Mouse (Mus musculus) megakaryocyte progenitor cell, adult 5-6 weeks (primary cell): Measurements from ENCODE around the gene Nudt16. TPM values are rescaled to one million over a fixed set of nuclear protein-coding genes. Genes with fewer than 3 reads are reported as not detected.
"Not testable (repeated sequence)": the region's sequence is repeated elsewhere in the genome, so short reads cannot be mapped to it uniquely, and the experiment has no call there.

ENCODE experiments used
- ATAC-seq: replicated peaks from 2 replicates; pipeline ENCODE4 v1.8.0; 2016; ENCODE audit warnings: mild to moderate bottlenecking, moderate TSS enrichment, inconsistent platforms; ENCODE audit not compliant: poor library complexity
- total RNA-seq, 2 experiments: library from RNA; stranded (forward) in 1 of 2; stranded (reverse) in 1 of 2; fragments of 157-497, 149-512 nt in 1 of 2; fragments of 200-1000 nt in 1 of 2; gene quantifications; 2 replicates each; pipeline versions ENCODE4 v1.2.3 to v1.2.4; 2015 to 2017

The Nudt16 gene
- total RNA-seq (2015) (11.2 and 17.9 TPM in 2 replicates), total RNA-seq (2017) (5.7 and 6.7 TPM in 2 replicates)

DNA sequence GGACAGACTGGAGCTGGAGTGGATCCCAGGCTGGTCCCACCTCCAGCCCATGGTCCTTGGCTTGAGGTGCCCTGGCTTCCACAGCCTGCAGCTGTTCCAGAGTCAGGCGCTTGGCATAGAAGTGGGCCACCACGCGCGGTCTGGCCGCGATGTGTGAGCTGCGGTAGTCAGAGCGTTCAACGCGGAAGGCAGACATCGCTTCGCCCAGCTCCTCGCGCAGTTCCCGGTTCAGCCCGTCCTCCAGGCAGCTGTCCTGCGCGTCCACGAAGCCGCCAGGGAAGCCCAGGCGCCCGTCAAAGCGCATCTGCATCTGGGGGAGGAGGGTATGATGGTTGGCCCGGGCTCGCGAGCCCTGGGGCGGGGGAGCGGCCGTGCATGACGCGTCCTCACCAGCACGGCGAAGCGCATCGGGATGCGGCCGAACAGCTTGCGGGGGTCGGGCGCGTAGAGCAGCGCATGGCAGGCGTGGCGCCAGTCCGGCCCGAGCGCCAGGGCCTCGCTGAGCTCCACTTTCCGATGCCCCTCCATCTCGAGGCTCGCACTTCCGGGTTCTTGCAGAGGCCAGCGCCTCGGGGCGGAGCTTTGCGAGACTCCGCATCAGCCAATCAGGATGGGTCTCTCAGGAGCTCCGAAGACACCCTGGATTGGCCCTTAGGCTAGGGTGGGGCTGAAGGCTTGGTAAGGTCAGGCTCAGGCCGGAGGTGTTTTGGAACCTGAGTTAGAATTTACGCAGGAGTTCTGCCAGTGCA is at the start of gene Nudt16:
Nudt16 (minus strand) TSS at position 572 of the 749 bp plus-strand sequence.
- ATAC-seq = peak; percentile 90

DNA sequence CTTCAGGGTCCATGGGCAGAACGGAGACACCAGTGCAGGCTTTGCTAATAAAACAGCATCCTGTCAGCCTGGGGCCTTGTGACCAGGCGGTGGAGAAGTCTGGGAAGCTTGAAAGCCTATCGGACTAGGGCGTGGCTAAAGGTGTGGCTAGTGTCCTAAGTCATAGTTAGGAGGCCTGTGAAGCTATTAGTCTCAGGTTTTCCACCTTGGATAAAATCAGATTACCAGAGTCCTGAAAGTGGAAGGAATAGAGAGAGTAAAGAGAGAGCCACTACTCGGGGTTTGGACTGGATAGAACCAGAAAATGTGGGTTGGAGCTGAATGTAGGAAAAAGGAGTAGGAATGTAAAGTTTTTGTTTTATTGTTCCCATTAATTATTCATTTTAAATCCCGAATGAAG is 13.4 kb upstream of the Nudt16 start, which contains the start of gene 1700080E11Rik:
1700080E11Rik (minus strand) TSS at position 101 of the 400 bp plus-strand sequence.
- ATAC-seq = no peak

GRCm38 (mm10) chr9:105139204-105139603 is 7.6 kb upstream of the Nudt16 start:
- no peak for ATAC-seq

DNA sequence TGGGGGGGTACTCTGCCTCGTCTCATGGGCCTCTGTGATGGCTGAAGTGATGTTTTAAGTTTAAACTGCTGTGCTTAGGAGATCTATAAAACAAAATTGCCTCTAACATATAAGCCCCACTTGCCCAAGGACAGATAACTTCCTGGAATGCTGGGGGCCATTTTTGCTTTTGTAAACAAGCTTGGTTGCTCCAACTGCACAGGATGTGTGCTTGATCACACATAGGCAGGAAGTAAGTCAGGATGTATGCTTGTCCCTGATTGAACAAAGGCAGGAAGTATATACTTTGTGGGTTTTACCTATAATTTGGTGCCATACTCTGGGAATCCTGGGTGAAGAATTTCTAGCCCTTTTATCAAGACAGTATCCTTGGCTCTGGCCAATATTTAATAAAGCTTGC is 4.8 kb upstream of the Nudt16 start:
- ATAC-seq = no peak

DNA sequence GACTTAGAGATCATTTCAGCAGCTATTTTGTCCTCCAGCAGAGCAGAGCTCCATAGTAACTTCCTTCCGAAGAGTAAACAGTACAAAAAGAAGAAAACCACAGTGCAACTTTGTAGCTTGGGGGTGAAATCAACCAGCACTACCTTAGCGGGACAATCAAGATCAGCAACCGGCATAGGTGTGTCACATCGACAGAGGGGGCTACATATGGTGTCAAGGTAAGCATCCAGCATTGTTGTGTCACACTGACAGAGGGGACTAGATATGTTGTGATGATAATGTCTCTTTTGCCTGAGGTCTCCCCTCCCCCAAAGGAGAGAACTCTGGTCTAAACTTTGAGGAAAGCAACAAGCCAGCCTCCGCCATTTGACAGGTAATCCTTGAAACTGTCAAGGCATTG is 2.9 kb upstream of the Nudt16 start:
- no peak for ATAC-seq

DNA sequence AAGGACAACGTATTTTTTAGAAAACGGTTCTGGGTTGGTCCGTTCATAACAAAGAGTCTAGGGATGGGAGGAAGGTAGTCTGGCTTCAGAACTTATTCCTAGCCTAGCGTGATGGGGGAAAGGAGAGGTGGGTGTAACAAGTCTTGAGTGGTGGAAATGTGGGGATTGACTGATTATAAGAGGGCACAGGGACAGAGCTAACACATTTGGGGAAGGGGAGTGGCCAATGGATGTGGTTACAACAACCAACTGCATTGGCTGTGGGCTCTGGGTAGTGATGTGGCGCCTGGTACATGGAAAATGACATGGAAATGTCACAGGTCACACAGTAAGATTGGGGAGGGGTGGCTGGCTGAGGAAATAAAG is 361 bp upstream of the Nudt16 start:
- peak; percentile 37 for ATAC-seq

DNA sequence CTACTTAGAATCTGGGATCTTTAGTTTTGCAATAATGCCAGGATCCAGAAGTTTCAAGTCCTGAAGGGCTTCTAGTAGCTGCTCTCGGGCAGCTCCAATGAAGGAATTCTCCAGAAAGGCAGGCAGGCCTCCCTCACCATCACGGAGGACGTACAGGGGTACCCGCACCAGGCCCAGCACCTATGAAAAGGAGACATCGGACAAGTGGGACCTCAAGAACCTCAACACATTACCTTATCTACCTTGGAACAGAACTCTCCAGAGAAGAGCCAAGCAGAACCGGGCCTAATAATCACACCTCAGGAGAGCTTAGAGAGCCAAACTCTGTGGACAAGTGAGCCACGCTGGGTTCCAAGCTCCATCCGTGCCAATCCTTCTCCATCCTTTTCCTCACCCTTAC is 1.3 kb downstream of the Nudt16 start:
- no peak for ATAC-seq

DNA sequence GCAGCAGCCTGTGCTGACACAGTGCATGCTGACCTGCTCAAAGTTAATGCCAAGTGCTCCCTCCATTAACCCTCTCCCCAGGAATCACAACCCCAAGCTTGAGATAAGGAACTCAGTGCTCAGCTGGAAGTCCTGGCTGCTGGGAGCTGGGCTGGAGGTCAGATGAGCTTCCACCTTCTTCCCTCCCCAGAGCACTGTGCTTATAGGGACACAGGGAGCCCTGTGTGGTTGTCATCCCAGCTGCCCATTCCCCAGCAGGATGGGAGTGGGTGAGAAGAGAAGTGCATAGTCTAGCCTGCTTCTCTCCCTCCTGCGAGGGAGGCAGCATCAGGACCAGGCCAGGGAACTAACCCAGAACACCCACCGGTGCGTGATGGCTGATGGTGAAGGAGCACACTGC is 6.4 kb downstream of the Nudt16 start:
- not testable (repeated sequence) for ATAC-seq

- ATAC-seq = no peak
Observed at GRCm38 (mm10) chr9:105103893-105104292, 27.7 kb downstream of the Nudt16 start.

GRCm38 (mm10) chr9:105101911-105102310 is 29.7 kb downstream of the Nudt16 start:
- ATAC-seq = no peak

DNA sequence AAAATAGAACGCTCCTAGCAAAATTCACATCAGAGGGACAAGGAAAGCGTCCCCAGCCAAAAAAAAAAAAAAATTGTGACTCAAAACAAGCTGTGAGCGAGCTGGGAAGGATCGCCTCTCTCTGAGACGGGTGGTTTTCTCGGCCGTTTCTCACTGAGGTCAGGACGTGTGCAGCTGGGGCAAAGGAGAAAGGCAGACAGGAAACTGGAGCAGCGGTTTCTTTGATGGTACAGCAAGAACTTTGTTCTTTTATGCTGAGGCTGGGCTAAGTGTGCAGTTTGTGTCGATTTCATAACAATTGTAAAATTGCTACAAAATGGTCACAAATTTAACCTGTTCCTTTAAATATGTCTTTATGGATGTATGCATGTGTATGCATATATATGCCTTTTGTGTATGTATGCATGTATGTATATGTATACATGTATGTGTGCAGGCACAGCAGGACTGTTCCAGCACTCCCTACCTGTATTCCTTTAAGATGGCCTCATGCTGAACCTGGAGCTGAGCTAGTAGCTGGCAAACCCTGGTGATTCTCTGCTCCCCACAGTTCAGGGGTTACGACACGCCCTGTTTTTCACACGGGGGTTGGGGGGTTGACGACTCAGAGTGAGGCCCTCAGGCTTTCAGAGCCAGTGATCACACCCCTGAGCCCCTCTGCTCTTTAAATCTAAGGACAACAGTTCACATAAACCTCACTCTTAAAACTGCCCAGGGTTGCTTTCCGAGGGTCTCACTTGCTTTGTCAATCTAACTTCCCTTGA is 30.6 kb downstream of the Nudt16 start:
- ATAC-seq = peak; percentile 46; the same call in 1 of the 2 replicates

GRCm38 (mm10) chr9:105080246-105080645 is 51.4 kb downstream of the Nudt16 start:
- ATAC-seq = no peak

Other genes with a start within 250 kb of the Nudt16 start
- 109 and 120 TPM in 2 replicates for gene Mrpl3, start 78.6 kb downstream of the Nudt16 start, total RNA-seq (2015)
- gene Mrpl3, start 78.6 kb downstream of the Nudt16 start, total RNA-seq (2017) = 100 and 131 TPM in 2 replicates
- not detected in 2 replicates for gene 1700080E11Rik, start 13.3 kb upstream of the Nudt16 start, total RNA-seq (2015)
- gene 1700080E11Rik, start 13.3 kb upstream of the Nudt16 start, total RNA-seq (2017) = not detected in 2 replicates